Comparison of ENCODE assay signal across 9 mouse cellular contexts in genomic region chr13:44657905-44658414, GRCm38 (mm10).
DNase-seq lines count a peak whose midpoint lies in the region; ATAC-seq lines count a peak whose summit lies in the region.
"Had no signal": no experiment of that assay in that cellular context is flagged by ENCODE, and none has a peak within 500 bp of the region (broad histone marks: within the 10 kb centered on the region; RNA-seq: fewer than 3 reads in every experiment).

No protein-coding gene starts in this region.

- H3K27ac ChIP-seq in forebrain, embryonic 13.5 days = 0 out of 2 replicates have a peak overlapping the region, but pooled peaks have one; percentile 2
- H3K27ac ChIP-seq in forebrain, embryonic 16.5 days (ENCODE audit: low read length) = no peak overlapping the region
- H3K27ac ChIP-seq in hindbrain, embryonic 11.5 days (ENCODE audit: low read depth, low read length) = no peak overlapping the region
- no peak overlapping the region for H3K27ac ChIP-seq in intestine, embryonic 16.5 days (ENCODE audit: low read length)
- H3K27ac ChIP-seq: embryonic facial prominence, embryonic 13.5 days had no signal

- intact Hi-C loops in left cerebral cortex, postnatal 25 days (cut with DNase I) = no loop called here

- no peaks in the 10 kb centered on the region for H3K27me3 ChIP-seq in forebrain, embryonic 13.5 days
- no peaks in the 10 kb centered on the region for H3K27me3 ChIP-seq in forebrain, embryonic 16.5 days (replicated peaks; ENCODE audit: control insufficient read depth, insufficient read depth, low read length)
- no peaks in the 10 kb centered on the region for H3K27me3 ChIP-seq in hindbrain, embryonic 11.5 days (ENCODE audit: control insufficient read depth, insufficient read depth, low read length)
- no peaks in the 10 kb centered on the region for H3K27me3 ChIP-seq in intestine, embryonic 16.5 days (replicated peaks; ENCODE audit: control insufficient read depth, insufficient read depth, low read length)
- H3K27me3 ChIP-seq: embryonic facial prominence, embryonic 13.5 days had no signal

- H3K4me1 ChIP-seq in forebrain, embryonic 13.5 days = no peaks in the 10 kb centered on the region
- no peaks in the 10 kb centered on the region for H3K4me1 ChIP-seq in forebrain, embryonic 16.5 days (replicated peaks; ENCODE audit: control insufficient read depth, insufficient read depth, low read length)
- no peaks in the 10 kb centered on the region for H3K4me1 ChIP-seq in hindbrain, embryonic 11.5 days (replicated peaks; ENCODE audit: control insufficient read depth, insufficient read depth, low read length)
- peaks cover 8% of the 10 kb centered on the region; the same call in 1 of the 2 replicates for H3K4me1 ChIP-seq in intestine, embryonic 16.5 days (ENCODE audit: control insufficient read depth, insufficient read depth, low read length)
- H3K4me1 ChIP-seq: embryonic facial prominence, embryonic 13.5 days had no signal

- peak; percentile 64 for DNase-seq in cerebellum, adult 11 months
- DNase-seq in kidney, postnatal 10 days = peak; percentile 71
- peak; percentile 54 to 74 for DNase-seq in left cerebral cortex, postnatal 25 days (ENCODE audit: low spot score in 2 of 2)
- no peak for DNase-seq in heart, postnatal 4 days
- no peak for DNase-seq in hindbrain, embryonic 11.5 days (ENCODE audit: low spot score)

- no peak overlapping the region for H3K9ac ChIP-seq in forebrain, embryonic 13.5 days
- H3K9ac ChIP-seq in forebrain, embryonic 16.5 days (replicated peaks; ENCODE audit: low read depth, low read length) = no peak overlapping the region
- no peak overlapping the region for H3K9ac ChIP-seq in hindbrain, embryonic 11.5 days (ENCODE audit: low read depth, low read length)
- H3K9ac ChIP-seq in intestine, embryonic 16.5 days (ENCODE audit: low read depth, low read length) = no peak overlapping the region
- H3K9ac ChIP-seq: embryonic facial prominence, embryonic 13.5 days had no signal

- H3K9me3 ChIP-seq in forebrain, embryonic 13.5 days (replicated peaks) = no peaks in the 10 kb centered on the region
- no peaks in the 10 kb centered on the region for H3K9me3 ChIP-seq in forebrain, embryonic 16.5 days (ENCODE audit: control insufficient read depth, low read length)
- H3K9me3 ChIP-seq in hindbrain, embryonic 11.5 days (ENCODE audit: control insufficient read depth, low read length) = no peaks in the 10 kb centered on the region
- no peaks in the 10 kb centered on the region for H3K9me3 ChIP-seq in intestine, embryonic 16.5 days (ENCODE audit: control insufficient read depth, low read length)
- H3K9me3 ChIP-seq: embryonic facial prominence, embryonic 13.5 days had no signal

- no peaks in the 10 kb centered on the region for H3K36me3 ChIP-seq in forebrain, embryonic 13.5 days (ENCODE audit: poor library complexity, severe bottlenecking)
- H3K36me3 ChIP-seq in forebrain, embryonic 16.5 days (ENCODE audit: control insufficient read depth, insufficient read depth) = no peaks in the 10 kb centered on the region
- H3K36me3 ChIP-seq in hindbrain, embryonic 11.5 days (ENCODE audit: control insufficient read depth, insufficient read depth, low read length) = no peaks in the 10 kb centered on the region
- no peaks in the 10 kb centered on the region for H3K36me3 ChIP-seq in intestine, embryonic 16.5 days (ENCODE audit: control insufficient read depth, insufficient read depth, low read length)
- H3K36me3 ChIP-seq: embryonic facial prominence, embryonic 13.5 days had no signal

- no peak overlapping the region for H3K4me2 ChIP-seq in forebrain, embryonic 13.5 days
- H3K4me2 ChIP-seq in forebrain, embryonic 16.5 days (ENCODE audit: low read length) = no peak overlapping the region
- no peak overlapping the region for H3K4me2 ChIP-seq in hindbrain, embryonic 11.5 days (replicated peaks; ENCODE audit: low read depth, low read length)
- H3K4me2 ChIP-seq in intestine, embryonic 16.5 days (ENCODE audit: low read depth, low read length) = no peak overlapping the region
- H3K4me2 ChIP-seq: embryonic facial prominence, embryonic 13.5 days had no signal

- H3K4me3 ChIP-seq in forebrain, embryonic 13.5 days = no peak overlapping the region
- H3K4me3 ChIP-seq in forebrain, embryonic 16.5 days (replicated peaks; ENCODE audit: low read length) = no peak overlapping the region
- no peak overlapping the region for H3K4me3 ChIP-seq in hindbrain, embryonic 11.5 days (ENCODE audit: low read depth, low read length)
- H3K4me3 ChIP-seq in intestine, embryonic 16.5 days (ENCODE audit: low read length) = no peak overlapping the region
- H3K4me3 ChIP-seq: embryonic facial prominence, embryonic 13.5 days had no signal

- WGBS in forebrain, embryonic 13.5 days = 70% methylated on average over 10 of the region's 10 CpGs
- 63% methylated on average over 10 of the region's 10 CpGs for WGBS in forebrain, embryonic 16.5 days
- WGBS in hindbrain, embryonic 11.5 days = 61% methylated on average over 10 of the region's 10 CpGs
- 51% methylated on average over 10 of the region's 10 CpGs for whole genome bisulfite sequencing in intestine, embryonic 16.5 days

- ATAC-seq in forebrain, embryonic 13.5 days = no peak
- ATAC-seq in forebrain, embryonic 16.5 days = no peak
- no peak for ATAC-seq in hindbrain, embryonic 11.5 days (ENCODE audit: low FRiP score)
- ATAC-seq in intestine, embryonic 16.5 days = no peak

Comparison
In these comparisons a context has a peak if more than half of its experiments do, and no peak if none do; other contexts are left out.
1. DNase-seq: peak in cerebellum, adult 11 months (single experiment), kidney, postnatal 10 days (single experiment) and left cerebral cortex, postnatal 25 days (2 of 2); none in heart, postnatal 4 days (single experiment) and hindbrain, embryonic 11.5 days (single experiment).